Mouse (Mus musculus) ES-E14 (cell line): Measurements from ENCODE around the gene Tyw1. TPM values are rescaled to one million over a fixed set of nuclear protein-coding genes. Genes with fewer than 3 reads are reported as not detected.

ENCODE experiments used
- DNase-seq: peaks from one replicate; pipeline ENCODE4 v3.0.0-alpha.2; 2013; ENCODE audit warnings: low read depth, low spot score
- H3K27ac ChIP-seq: 2 replicates; pipeline ENCODE4 v1.5.1; 2012; ENCODE audit warnings: low read depth, mild to moderate bottlenecking, low read length, moderate library complexity, mixed read lengths; ENCODE audit not compliant: poor library complexity, insufficient read depth, severe bottlenecking
- H3K36me3 ChIP-seq: 2 replicates; pipeline ENCODE4 v1.6.1; 2012; ENCODE audit warnings: mild to moderate bottlenecking, low read length, moderate library complexity, mixed read lengths; ENCODE audit not compliant: control insufficient read depth, poor library complexity, insufficient read depth, severe bottlenecking
- H3K4me1 ChIP-seq, 2 experiments: fragments of 150-350 bp in 1 of 2; sonication (generic) in 1 of 2; 2 replicates each; pipeline ENCODE4 v1.6.1; 2012; ENCODE audit warnings: low read length in 2 of 2, mild to moderate bottlenecking in 1 of 2, mixed read lengths in 1 of 2; ENCODE audit not compliant: control insufficient read depth in 2 of 2, insufficient read depth in 2 of 2, poor library complexity in 1 of 2
- H3K4me3 ChIP-seq, 2 experiments: fragments of 150-350 bp in 1 of 2; sonication (generic) in 1 of 2; 2 replicates each; pipeline ENCODE4 v1.5.1; 2012; ENCODE audit warnings: low read length in 2 of 2, low read depth in 1 of 2, mild to moderate bottlenecking in 1 of 2, mixed read lengths in 1 of 2; ENCODE audit not compliant: insufficient read depth in 1 of 2, poor library complexity in 1 of 2, severe bottlenecking in 1 of 2
- H3K9ac ChIP-seq: 2 replicates; pipeline ENCODE4 v1.6.1; 2012; ENCODE audit warnings: low read depth, mild to moderate bottlenecking, low read length, mixed read lengths; ENCODE audit not compliant: poor library complexity, insufficient read depth, severe bottlenecking
- H3K9me3 ChIP-seq: fragments of 150-350 bp; sonication (generic); 2 replicates; pipeline ENCODE4 v1.6.1; 2012; ENCODE audit warnings: low read depth, mild to moderate bottlenecking, low read length; ENCODE audit not compliant: control insufficient read depth, insufficient read depth
- CHD2 ChIP-seq: IDR thresholded peaks from 2 replicates; pipeline ENCODE4 v1.6.1; 2014; ENCODE audit warnings: mild to moderate bottlenecking, low read depth, low read length, inconsistent platforms
- HCFC1 ChIP-seq: IDR thresholded peaks from 2 replicates; pipeline ENCODE4 v1.6.1; 2012; ENCODE audit warnings: low read length, inconsistent platforms, borderline replicate concordance; ENCODE audit not compliant: insufficient read depth
- MAFK ChIP-seq: IDR thresholded peaks from 2 replicates; pipeline ENCODE4 v1.6.1; 2014; ENCODE audit warnings: mild to moderate bottlenecking, low read depth, low read length, inconsistent platforms; ENCODE audit not compliant: insufficient read depth
- ZC3H11A ChIP-seq: IDR thresholded peaks from 2 replicates; pipeline ENCODE4 v1.6.1; 2012; ENCODE audit warnings: low read depth, mild to moderate bottlenecking, inconsistent platforms, low read length, borderline replicate concordance
- ZNF384 ChIP-seq: IDR thresholded peaks from 2 replicates; pipeline ENCODE4 v1.6.1; 2012; ENCODE audit warnings: low read depth, low read length, inconsistent platforms
- in situ Hi-C, 2 experiments: fragments of 600-800 bp; cut with MboI; formaldehyde crosslinking; loops; one replicate each; pipeline ENCODE4 v1.15.1; 2025; ENCODE audit warnings: low sequenced_read_pairs in 2 of 2, inconsistent platforms in 1 of 2; ENCODE audit not compliant: unreplicated experiment in 2 of 2
- total RNA-seq: library from RNA; depleted of rRNA; stranded (reverse); fragments of 300-350 nt; gene quantifications from 2 replicates; pipeline ENCODE4 v1.2.3, GENCODE M21; 2012

The Tyw1 gene
- total RNA-seq, 1 experiment: 87.9 TPM

DNA sequence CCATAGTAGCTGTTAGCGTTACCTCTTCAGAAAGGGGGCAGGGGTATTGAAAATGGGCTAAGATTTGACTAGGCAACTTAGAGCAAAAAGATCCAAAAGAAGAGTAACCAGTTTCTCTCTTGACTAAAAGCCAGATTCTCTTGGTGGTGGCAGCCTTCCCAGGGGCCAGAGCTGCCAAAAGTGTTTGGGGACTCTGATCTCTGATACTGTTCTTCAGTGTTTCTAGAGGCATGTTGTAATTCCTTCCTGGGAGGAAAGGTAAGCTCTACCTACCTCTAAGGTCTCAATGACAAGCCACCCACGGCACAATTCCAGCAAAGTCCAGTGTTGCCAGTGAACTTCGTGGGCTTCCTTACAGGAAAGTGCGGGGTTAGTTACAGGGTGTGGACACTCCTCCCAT lies 38.0 kb upstream of the Tyw1 start:
- in situ Hi-C loops: no loop called here
- H3K27ac ChIP-seq: no peak overlapping the region
- no peak overlapping the region for H3K9ac ChIP-seq
- no peaks in the 10 kb centered on the region for H3K9me3 ChIP-seq
- H3K4me3 ChIP-seq: no peak overlapping the region
- no peak for DNase-seq
- H3K36me3 ChIP-seq: no peaks in the 10 kb centered on the region
- TF ChIP-seq MAFK (no peak), ZNF384 (no peak), CHD2 (no peak), HCFC1 (no peak), ZC3H11A (no peak)
- H3K4me1 ChIP-seq: peaks cover 0 to 7% of the 10 kb centered on the region in 2 experiments; a peak in 3 of 4 replicates

DNA sequence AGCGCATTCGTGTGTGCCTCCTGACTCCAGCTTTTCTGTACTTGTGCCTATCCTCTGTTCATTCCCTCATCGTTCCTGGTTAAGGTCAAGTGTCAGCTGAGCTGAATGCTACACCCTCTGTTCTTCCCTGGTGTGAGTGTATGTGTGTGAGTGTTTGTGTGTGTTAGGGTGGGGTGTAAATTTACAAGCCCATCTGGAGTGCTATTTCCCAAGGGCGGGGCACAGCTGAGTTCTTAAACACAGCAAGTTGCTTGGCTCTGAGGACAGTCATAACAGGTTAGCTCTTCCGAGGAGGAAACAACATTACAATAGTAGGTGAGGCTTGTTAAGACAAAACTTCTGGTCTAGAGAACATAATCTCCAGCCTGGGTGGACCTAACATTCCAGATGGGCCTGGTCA lies 37.1 kb upstream of the Tyw1 start:
- H3K9me3 ChIP-seq: no peaks in the 10 kb centered on the region
- H3K4me1 ChIP-seq: peaks cover 0 to 7% of the 10 kb centered on the region in 2 experiments; a peak in 3 of 4 replicates
- in situ Hi-C loops: no loop called here
- TF ChIP-seq CHD2: no peak
- no peak for TF ChIP-seq ZC3H11A
- TF ChIP-seq HCFC1: no peak
- no peak for TF ChIP-seq MAFK
- no peak for TF ChIP-seq ZNF384
- H3K4me3 ChIP-seq: no peak overlapping the region
- H3K27ac ChIP-seq: no peak overlapping the region
- no peaks in the 10 kb centered on the region for H3K36me3 ChIP-seq
- no peak for DNase-seq
- no peak overlapping the region for H3K9ac ChIP-seq

DNA sequence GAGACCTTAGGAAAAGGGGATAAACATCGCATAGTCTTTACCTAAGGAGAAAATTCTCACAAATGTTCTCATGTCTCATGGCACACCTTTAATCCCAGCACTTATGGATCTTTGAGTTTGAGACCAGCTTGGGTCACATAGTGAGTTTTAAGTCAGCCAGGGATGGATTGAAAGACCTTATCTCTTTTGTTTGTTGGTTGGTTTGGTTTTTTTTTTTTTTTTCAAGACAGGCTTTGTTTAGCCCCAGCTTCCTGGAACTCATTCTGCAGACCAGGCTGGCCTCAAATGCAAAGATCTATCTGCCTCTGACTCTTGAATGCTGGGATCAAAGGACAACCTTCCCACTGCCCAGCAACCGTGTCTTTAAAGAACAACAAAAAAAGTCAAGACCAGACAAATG lies 34.1 kb upstream of the Tyw1 start:
- TF ChIP-seq ZC3H11A: no peak
- TF ChIP-seq ZNF384: 0 out of 2 replicates have a peak, but pooled peaks have one; percentile 8
- no peak overlapping the region for H3K27ac ChIP-seq
- H3K9me3 ChIP-seq: no peaks in the 10 kb centered on the region
- no peak for DNase-seq
- peaks cover 4 to 14% of the 10 kb centered on the region in 2 experiments for H3K4me1 ChIP-seq
- H3K4me3 ChIP-seq: no peak overlapping the region
- H3K9ac ChIP-seq: no peak overlapping the region
- 0 out of 2 replicates have a peak, but pooled peaks cover 2% of the 10 kb centered on the region for H3K36me3 ChIP-seq
- in situ Hi-C loops: no loop called here

GRCm38 (mm10) chr5:130221760-130222145 lies 33.7 kb upstream of the Tyw1 start:
- Histone ChIP-seq H3K36me3 (0 out of 2 replicates have a peak, but pooled peaks cover 2% of the 10 kb centered on the region), H3K4me1 (peaks cover 7 to 14% of the 10 kb centered on the region in 2 experiments), H3K27ac (0 out of 2 replicates have a peak overlapping the region, but pooled peaks have one; percentile 68), H3K4me3 (peak overlapping the region; percentile 79 to 100), H3K9me3 (no peaks in the 10 kb centered on the region), H3K9ac (peak overlapping the region; percentile 89)
- DNase-seq: no peak
- in situ Hi-C loops: no loop called here
- TF ChIP-seq HCFC1: no peak
